18 mouse cellular contexts compared by ENCODE assay signal in genomic region chr14:46408319-46408718, GRCm38 (mm10). TPM values are rescaled to one million over a fixed set of nuclear protein-coding genes. Genes with fewer than 3 reads are reported as not detected.
"Had no signal": no experiment of that assay in that cellular context is flagged by ENCODE, and none has a peak within 500 bp of the region (broad histone marks: within the 10 kb centered on the region; RNA-seq: fewer than 3 reads in every experiment).

No protein-coding gene starts in this region.

- H3K9ac ChIP-seq: liver, embryonic 14.5 days; lung, embryonic 14.5 days; midbrain, embryonic 12.5 days; neural tube, embryonic 13.5 days had no signal

- H3K4me3 ChIP-seq: midbrain, embryonic 10.5 days; midbrain, embryonic 12.5 days; myocyte; neural tube, embryonic 13.5 days had no signal

- H3K27ac ChIP-seq: liver, embryonic 14.5 days; midbrain, embryonic 10.5 days; midbrain, embryonic 12.5 days; neural tube, embryonic 13.5 days had no signal

- H3K4me2 ChIP-seq: lung, embryonic 14.5 days; midbrain, embryonic 12.5 days; neural tube, embryonic 13.5 days had no signal

- H3K36me3 ChIP-seq: midbrain, embryonic 10.5 days; midbrain, embryonic 12.5 days; neural tube, embryonic 13.5 days had no signal

- DNase-seq: midbrain, embryonic 14.5 days; right cerebral cortex, postnatal 14 days; thymus, adult 18-20 months; thymus, postnatal 14 days; thymus, postnatal 36 days had no signal

- H3K9me3 ChIP-seq: midbrain, embryonic 10.5 days; midbrain, embryonic 12.5 days; neural tube, embryonic 13.5 days had no signal

- H3K4me1 ChIP-seq: midbrain, embryonic 12.5 days; neural tube, embryonic 13.5 days had no signal

- ATAC-seq: midbrain, embryonic 16.5 days had no signal

- H3K27me3 ChIP-seq: midbrain, embryonic 12.5 days; neural tube, embryonic 13.5 days had no signal

RNA-seq across cellular contexts. Expression of gene Bmp4, which starts 17.9 kb away (rescaled TPM):
- total RNA-seq: megakaryocyte-erythroid progenitor cell, adult 5-6 weeks; neutrophil, adult 5-6 weeks had no signal

RNA-seq across cellular contexts. Expression of gene Gm15217, which starts 29.1 kb away (rescaled TPM):
- total RNA-seq: megakaryocyte, adult 5-6 weeks; megakaryocyte-erythroid progenitor cell, adult 5-6 weeks; neutrophil, adult 5-6 weeks had no signal
- polyA plus RNA-seq: liver, embryonic 14.5 days; liver, embryonic 16.5 days; midbrain, embryonic 10.5 days; midbrain, embryonic 12.5 days; midbrain, embryonic 14.5 days; midbrain, embryonic 16.5 days; myocyte; neural tube, embryonic 11.5 days; neural tube, embryonic 13.5 days; thymus, postnatal 0 days had no signal
